Mouse (Mus musculus) heart, postnatal 0 days (tissue): ENCODE results near the gene Cyb5r2. TPM values are rescaled to one million over a fixed set of nuclear protein-coding genes. Genes with fewer than 3 reads are reported as not detected.

Experiments
- ATAC-seq: fragments of 200-750 bp; cut with Nextera tagmentation; 2 replicates; pipeline ENCODE4 v1.8.0; 2017; ENCODE audit warnings: low read depth, moderate number of reproducible peaks, moderate library complexity; ENCODE audit not compliant: insufficient read depth
- DNase-seq: peaks from one replicate; pipeline ENCODE4 v3.0.0-alpha.2; 2016; ENCODE audit warnings: low spot score
- H3K27ac ChIP-seq: fragments of 300-500 bp; sonication (generic); 2 replicates; pipeline ENCODE4 v1.5.1; 2014; ENCODE audit warnings: low read depth, mild to moderate bottlenecking
- H3K27me3 ChIP-seq: fragments of 300-500 bp; sonication (generic); 2 replicates; pipeline ENCODE4 v1.6.1; 2014; ENCODE audit warnings: low read length, mixed read lengths; ENCODE audit not compliant: control insufficient read depth, insufficient read depth
- H3K36me3 ChIP-seq: fragments of 300-500 bp; sonication (generic); replicated peaks from 2 replicates; pipeline ENCODE4 v1.6.1; 2014; ENCODE audit warnings: low read length, mixed read lengths; ENCODE audit not compliant: control insufficient read depth, insufficient read depth
- H3K4me1 ChIP-seq: fragments of 300-500 bp; sonication (generic); 2 replicates; pipeline ENCODE4 v1.6.1; 2014; ENCODE audit warnings: antibody characterized with exemption; ENCODE audit not compliant: control insufficient read depth, insufficient read depth
- H3K4me2 ChIP-seq: fragments of 300-500 bp; sonication (generic); 2 replicates; pipeline ENCODE4 v1.6.1; 2014; ENCODE audit warnings: low read depth, mild to moderate bottlenecking, low read length, moderate library complexity
- H3K4me3 ChIP-seq: fragments of 300-500 bp; sonication (generic); 2 replicates; pipeline ENCODE4 v1.5.1; 2014; ENCODE audit warnings: low read depth, low read length
- H3K9ac ChIP-seq: fragments of 300-500 bp; sonication (generic); replicated peaks from 2 replicates; pipeline ENCODE4 v1.6.1; 2014; ENCODE audit warnings: low read depth, low read length, mixed read lengths
- H3K9me3 ChIP-seq: fragments of 300-500 bp; sonication (generic); replicated peaks from 2 replicates; pipeline ENCODE4 v1.6.1; 2016; ENCODE audit warnings: low read length; ENCODE audit not compliant: control insufficient read depth
- CTCF ChIP-seq: IDR thresholded peaks from 2 replicates; pipeline ENCODE4 v1.5.1; 2016; ENCODE audit warnings: antibody characterized with exemption, control low read depth, low read depth
- EP300 ChIP-seq: IDR thresholded peaks from 2 replicates; pipeline ENCODE4 v1.6.1; 2016; ENCODE audit warnings: antibody characterized with exemption, low read depth
- WGBS: fragments of 180-500 bp; shearing (Covaris S2); extraction: QIAGEN DNeasy Blood & Tissue Kit; methylation state at CpG from one replicate; pipeline ENCODE4 v1.1.7; 2014; 5-methylcytosine and 5-hydroxymethylcytosine counted together
- polyA plus RNA-seq: library from polyadenylated mRNA; unstranded; fragments of >200 nt; fragmentation: Nextera tagmentation; extraction: Ambion mirVana; gene quantifications from 2 replicates; pipeline ENCODE4 v1.2.1, GENCODE M21; 2015
- total RNA-seq: library from RNA; depleted of rRNA; stranded (reverse); fragments of >200 nt; gene quantifications from 2 replicates; pipeline ENCODE4 v1.2.3, GENCODE M21; 2014; ENCODE audit warnings: low replicate concordance

Gene Cyb5r2
- total and polyA plus RNA-seq, 2 experiments from 2014 or later = 1.0 TPM; not detected in 1

DNA sequence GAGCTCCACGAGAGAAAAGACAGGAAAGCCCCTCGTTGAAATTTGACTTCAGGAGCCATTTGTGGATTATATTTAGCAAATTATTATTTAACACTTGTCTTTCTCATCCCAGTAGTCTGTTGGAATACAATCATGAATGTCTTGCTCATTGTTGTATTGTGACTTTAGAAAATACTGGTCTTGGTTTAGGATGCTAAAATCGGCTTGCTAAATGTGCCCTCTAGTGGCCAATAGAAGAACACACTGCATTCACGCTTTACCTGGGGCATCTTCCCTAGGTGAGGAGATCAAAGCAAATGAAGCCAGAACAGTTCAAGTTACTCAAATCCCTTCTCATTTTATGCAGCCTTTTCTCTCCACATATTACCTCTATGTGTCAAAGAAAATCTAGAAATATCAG is 21.8 kb upstream of the Cyb5r2 start:
- TF ChIP-seq EP300 = no peak
- peak; percentile 70 for TF ChIP-seq CTCF
- Histone ChIP-seq H3K27ac (no peak overlapping the region), H3K27me3 (no peaks in the 10 kb centered on the region), H3K4me1 (peaks cover 6% of the 10 kb centered on the region; the same call in 1 of the 2 replicates), H3K9ac (no peak overlapping the region), H3K4me3 (no peak overlapping the region), H3K9me3 (no peaks in the 10 kb centered on the region), H3K4me2 (no peak overlapping the region), H3K36me3 (no peaks in the 10 kb centered on the region)
- DNase-seq (peak; percentile 28), ATAC-seq (no peak)
- WGBS = 40% methylated on average over 4 of the region's 4 CpGs

DNA sequence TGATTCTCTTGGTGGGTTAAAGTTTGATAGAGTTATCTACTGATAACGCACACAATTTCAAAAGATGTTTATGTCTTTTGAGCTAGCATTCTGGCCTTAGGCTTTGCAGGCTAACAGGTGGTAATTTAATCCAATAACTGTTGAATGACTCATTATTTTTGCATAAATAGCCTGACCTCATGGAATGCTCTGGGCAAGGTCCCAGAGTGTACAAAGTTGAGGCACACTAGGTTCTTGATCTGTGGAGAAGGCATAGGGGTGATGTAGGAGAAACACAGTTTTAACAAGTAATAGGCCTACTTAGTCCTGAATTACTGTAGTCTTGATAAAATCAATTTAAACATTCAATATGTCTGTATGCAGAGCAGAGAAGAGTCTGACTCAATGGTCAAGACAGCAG is 20.4 kb upstream of the Cyb5r2 start:
- 41% methylated on average over 1 of the region's 1 CpGs for WGBS
- H3K9ac ChIP-seq = no peak overlapping the region
- no peak for TF ChIP-seq CTCF

DNA sequence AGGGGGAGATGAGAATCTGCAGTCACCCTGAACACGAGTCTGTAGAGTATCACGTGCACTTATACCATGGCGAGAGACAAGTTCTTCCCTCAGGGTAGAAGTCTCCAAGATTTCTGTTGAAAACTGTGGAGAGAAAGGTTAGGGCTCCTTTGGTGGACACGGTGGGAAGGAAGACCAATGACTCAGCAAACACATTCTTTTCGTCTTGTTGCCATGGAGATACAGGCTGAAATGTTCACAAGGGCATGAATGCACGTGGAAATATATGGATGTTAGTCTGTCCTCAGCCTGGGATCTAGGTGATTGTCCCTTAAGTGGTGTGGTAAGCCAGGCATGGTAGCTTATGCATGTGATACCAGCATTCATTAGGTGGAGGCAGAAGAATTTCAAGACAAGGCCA is 13.0 kb upstream of the Cyb5r2 start:
- TF ChIP-seq CTCF (no peak), EP300 (no peak)
- no peak overlapping the region for H3K4me2 ChIP-seq
- no peak overlapping the region for H3K4me3 ChIP-seq
- no peak overlapping the region for H3K9ac ChIP-seq
- ATAC-seq (no peak), DNase-seq (no peak)
- H3K27ac ChIP-seq = no peak overlapping the region
- H3K27me3 ChIP-seq = no peaks in the 10 kb centered on the region
- 48% methylated on average over 6 of the region's 6 CpGs for WGBS
- H3K4me1 ChIP-seq = no peaks in the 10 kb centered on the region
- no peaks in the 10 kb centered on the region for H3K36me3 ChIP-seq
- no peaks in the 10 kb centered on the region for H3K9me3 ChIP-seq

More for the DNA sequence above, 20.4 kb upstream of the Cyb5r2 start:
- no peak overlapping the region for H3K27ac ChIP-seq
- H3K9me3 ChIP-seq = no peaks in the 10 kb centered on the region
- ATAC-seq (peak; percentile 64), DNase-seq (no peak)
- peaks cover 6% of the 10 kb centered on the region; the same call in 1 of the 2 replicates for H3K4me1 ChIP-seq
- no peak overlapping the region for H3K4me2 ChIP-seq
- no peaks in the 10 kb centered on the region for H3K36me3 ChIP-seq
- no peaks in the 10 kb centered on the region for H3K27me3 ChIP-seq
- H3K4me3 ChIP-seq = no peak overlapping the region

DNA sequence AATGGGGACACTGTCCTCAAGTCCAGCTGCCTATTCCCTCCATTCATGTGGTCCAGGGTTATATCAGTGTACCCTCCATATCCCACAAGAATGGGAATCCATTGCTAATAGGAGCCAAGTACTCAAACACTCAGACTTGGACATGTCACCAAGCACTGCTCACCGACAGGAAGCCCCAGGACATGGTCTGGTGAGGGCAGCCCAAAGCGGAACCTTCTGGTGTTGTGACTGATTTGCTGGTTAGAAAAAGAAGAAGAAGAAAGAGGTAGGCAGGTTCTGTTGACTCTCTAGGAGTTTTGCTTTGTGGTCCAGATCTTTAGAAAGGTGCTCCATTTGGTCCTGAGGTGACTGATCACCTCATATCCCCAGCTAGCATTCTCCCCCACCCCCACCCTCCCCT is 1.1 kb downstream of the Cyb5r2 start:
- Histone ChIP-seq H3K27me3 (0 out of 2 replicates have a peak, but pooled peaks cover 3% of the 10 kb centered on the region), H3K4me3 (no peak overlapping the region), H3K4me1 (peaks cover 16% of the 10 kb centered on the region; the same call in 1 of the 2 replicates), H3K36me3 (no peaks in the 10 kb centered on the region), H3K4me2 (no peak overlapping the region), H3K9me3 (no peaks in the 10 kb centered on the region), H3K27ac (no peak overlapping the region), H3K9ac (no peak overlapping the region)
- WGBS = 78% methylated on average over 2 of the region's 2 CpGs
- TF ChIP-seq EP300 = no peak
- TF ChIP-seq CTCF = no peak
- no peak for DNase-seq
- no peak for ATAC-seq

DNA sequence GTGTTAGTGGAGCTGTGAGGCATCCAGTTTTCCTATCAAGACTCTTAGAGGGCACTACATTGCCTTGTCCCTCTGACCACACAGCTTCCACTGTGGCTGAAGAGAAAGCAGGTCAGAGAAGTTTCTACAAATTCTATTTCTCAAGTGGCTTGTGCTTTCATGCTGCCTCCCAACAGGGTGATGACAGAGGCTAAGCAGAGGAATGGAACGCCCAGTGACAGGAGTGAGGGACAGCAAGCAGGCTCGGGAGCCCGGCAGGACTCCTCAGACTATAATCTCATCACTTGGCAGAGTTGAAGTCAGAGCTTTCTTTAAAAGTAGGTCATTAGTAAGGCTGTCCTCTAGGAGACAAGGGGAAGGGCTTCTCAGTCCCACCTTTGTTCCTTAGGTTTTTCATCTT is 1.9 kb downstream of the Cyb5r2 start:
- 0 out of 2 replicates have a peak, but pooled peaks cover 3% of the 10 kb centered on the region for H3K27me3 ChIP-seq
- ATAC-seq = peak; percentile 81
- H3K4me1 ChIP-seq = peaks cover 16% of the 10 kb centered on the region; the same call in 1 of the 2 replicates
- 13% methylated on average over 3 of the region's 3 CpGs for WGBS
- TF ChIP-seq EP300 = no peak
- DNase-seq = peak; percentile 62
- no peak overlapping the region for H3K9ac ChIP-seq
- no peak overlapping the region for H3K4me2 ChIP-seq
- no peaks in the 10 kb centered on the region for H3K9me3 ChIP-seq
- no peak overlapping the region for H3K27ac ChIP-seq
- no peak overlapping the region for H3K4me3 ChIP-seq
- H3K36me3 ChIP-seq = no peaks in the 10 kb centered on the region

DNA sequence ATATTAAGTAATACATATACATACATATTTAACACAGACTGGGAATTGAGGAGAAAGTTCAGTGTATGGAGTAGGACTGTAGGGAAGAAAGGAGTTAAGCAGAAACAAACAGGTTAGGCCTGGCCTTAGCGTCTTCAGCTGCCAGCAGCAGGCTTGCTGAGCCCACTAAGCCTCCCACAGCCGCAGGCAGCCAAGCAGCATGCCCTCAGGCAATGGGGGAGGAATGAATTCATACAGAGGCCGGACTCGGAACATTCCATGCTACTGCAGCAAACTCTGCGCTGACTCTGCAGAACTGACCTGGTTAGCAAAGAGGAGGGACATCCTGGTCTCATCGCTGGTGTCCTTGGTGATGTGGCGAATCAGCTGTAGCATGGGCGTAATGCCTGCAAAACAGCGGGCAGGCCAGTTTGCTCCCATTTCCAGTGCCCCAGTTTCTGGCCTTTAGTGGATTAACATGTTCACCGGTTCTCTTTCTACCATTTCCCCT is 5.8 kb downstream of the Cyb5r2 start:
- Histone ChIP-seq H3K4me3 (no peak overlapping the region), H3K27me3 (0 out of 2 replicates have a peak, but pooled peaks cover under 1% of the 10 kb centered on the region), H3K9me3 (no peaks in the 10 kb centered on the region), H3K36me3 (no peaks in the 10 kb centered on the region), H3K4me1 (peaks cover 11% of the 10 kb centered on the region; the same call in 1 of the 2 replicates), H3K27ac (no peak overlapping the region), H3K4me2 (no peak overlapping the region), H3K9ac (no peak overlapping the region)
- ATAC-seq (no peak), DNase-seq (no peak)
- no peak for TF ChIP-seq EP300
- TF ChIP-seq CTCF = no peak
- WGBS = 75% methylated on average over 10 of the region's 10 CpGs
